Mouse (Mus musculus) mouse embryonic stem cell (cell line): ENCODE data around the gene N4bp2l1.

Experiments used
- in situ Hi-C, 2 experiments: fragments of 300-500 bp; cut with MboI; formaldehyde crosslinking; loops; 1 replicate in 1 of 2; 3 replicates in 1 of 2; pipeline ENCODE4 v1.14.3; 2019 to 2020; ENCODE audit warnings: low sequenced_read_pairs in 2 of 2, low pct_unique_long_range_greater_than_20kb in 1 of 2, mixed read lengths in 1 of 2; ENCODE audit not compliant: unreplicated experiment in 1 of 2

Gene N4bp2l1

GRCm38 (mm10) chr5:150600554-150601440 is 3.8 kb upstream of the N4bp2l1 start:
- in situ Hi-C loops: no loop called here

- in situ Hi-C loops: no loop called here
These were observed 2.6 kb upstream of the N4bp2l1 start for GRCm38 (mm10) chr5:150599301-150600294.

GRCm38 (mm10) chr5:150598202-150599119 is 1.5 kb upstream of the N4bp2l1 start:
- in situ Hi-C loops: no loop called here

GRCm38 (mm10) chr5:150595366-150596016 is 1.5 kb downstream of the N4bp2l1 start:
- in situ Hi-C loops: no loop called here

- in situ Hi-C loops: no loop called here
These were observed 2.2 kb downstream of the N4bp2l1 start for GRCm38 (mm10) chr5:150594649-150595339.

- in situ Hi-C loops: no loop called here
These were observed 3.0 kb downstream of the N4bp2l1 start for GRCm38 (mm10) chr5:150593756-150594648.

- in situ Hi-C loops: no loop called here
These were observed 3.9 kb downstream of the N4bp2l1 start for GRCm38 (mm10) chr5:150592904-150593755.

- in situ Hi-C loops: no loop called here
These were observed 4.6 kb downstream of the N4bp2l1 start for GRCm38 (mm10) chr5:150592186-150592903.

GRCm38 (mm10) chr5:150589945-150590344 is 7.0 kb downstream of the N4bp2l1 start:
- in situ Hi-C loops: no loop called here

- in situ Hi-C loops: no loop called here
These were observed 12.7 kb downstream of the N4bp2l1 start for GRCm38 (mm10) chr5:150584337-150584729.

GRCm38 (mm10) chr5:150583622-150584336 is 13.2 kb downstream of the N4bp2l1 start:
- in situ Hi-C loops: no loop called here

- in situ Hi-C loops: no loop called here
These were observed 13.8 kb downstream of the N4bp2l1 start for GRCm38 (mm10) chr5:150583181-150583580.

- in situ Hi-C loops: no loop called here
These were observed 15.8 kb downstream of the N4bp2l1 start for GRCm38 (mm10) chr5:150581180-150581579.

- in situ Hi-C loops: no loop called here
These were observed 18.3 kb downstream of the N4bp2l1 start for GRCm38 (mm10) chr5:150578613-150579171.
